Mouse (Mus musculus) hematopoietic stem cell, adult 5-6 weeks (primary cell): Measurements from ENCODE around the gene Fam155a. TPM values are rescaled to one million over a fixed set of nuclear protein-coding genes. Genes with fewer than 3 reads are reported as not detected.
A peak's percentile ranks its signal among the peaks of the same experiment; 100 is the strongest.

Experiments used
- ATAC-seq, 2 experiments: fragments of 125-278 bp in 1 of 2; replicated peaks in 1 of 2; 2 replicates each; pipeline ENCODE4 v1.8.0; 2016 to 2017; ENCODE audit warnings: inconsistent platforms in 2 of 2, mild to moderate bottlenecking in 2 of 2, moderate number of reproducible peaks in 2 of 2, low read depth in 1 of 2, moderate TSS enrichment in 1 of 2; ENCODE audit not compliant: low FRiP score in 2 of 2, poor library complexity in 2 of 2, severe bottlenecking in 2 of 2, insufficient read depth in 1 of 2, low TSS enrichment in 1 of 2
- total RNA-seq: library from RNA; stranded (forward); fragments of 172-1452, 232-1000 nt; gene quantifications from 2 replicates; pipeline ENCODE4 v1.2.3, GENCODE M21; 2017

The Fam155a gene
- total RNA-seq, 1 experiment from 2014 or later: not detected

GRCm38 (mm10) chr8:9546919-9547557 is 223.9 kb downstream of the Fam155a start:
- ATAC-seq: no peak

- ATAC-seq: no peak
Observed at GRCm38 (mm10) chr8:9546429-9546828, 224.5 kb downstream of the Fam155a start.

GRCm38 (mm10) chr8:9545665-9546064 is 225.3 kb downstream of the Fam155a start:
- ATAC-seq: no peak

GRCm38 (mm10) chr8:9535730-9536372 is 235.1 kb downstream of the Fam155a start:
- ATAC-seq: no peak

- ATAC-seq: no peak
Observed at GRCm38 (mm10) chr8:9526515-9526914, 244.4 kb downstream of the Fam155a start.

GRCm38 (mm10) chr8:9521577-9521976 is 249.4 kb downstream of the Fam155a start:
- no peak for ATAC-seq

GRCm38 (mm10) chr8:9500751-9501150 is 270.2 kb downstream of the Fam155a start:
- no peak for ATAC-seq

- ATAC-seq: no peak
Observed at GRCm38 (mm10) chr8:9494225-9494598, 276.7 kb downstream of the Fam155a start.

- ATAC-seq: no peak
Observed at GRCm38 (mm10) chr8:9493557-9494224, 277.3 kb downstream of the Fam155a start.

- no peak for ATAC-seq
Observed at GRCm38 (mm10) chr8:9482565-9482964, 288.4 kb downstream of the Fam155a start.

GRCm38 (mm10) chr8:9471290-9471689 is 299.7 kb downstream of the Fam155a start:
- no peak for ATAC-seq

GRCm38 (mm10) chr8:9470114-9470513 is 300.8 kb downstream of the Fam155a start:
- no peak for ATAC-seq

GRCm38 (mm10) chr8:9461111-9461510 is 309.9 kb downstream of the Fam155a start:
- no peak for ATAC-seq

- no peak for ATAC-seq
Observed at GRCm38 (mm10) chr8:9460707-9461106, 310.3 kb downstream of the Fam155a start.

- ATAC-seq: no peak
Observed at GRCm38 (mm10) chr8:9458614-9459013, 312.3 kb downstream of the Fam155a start.

GRCm38 (mm10) chr8:9455138-9455537 is 315.8 kb downstream of the Fam155a start:
- peak; percentile 66 to 74 for ATAC-seq

GRCm38 (mm10) chr8:9453742-9454141 is 317.2 kb downstream of the Fam155a start:
- no peak for ATAC-seq

GRCm38 (mm10) chr8:9451543-9451942 is 319.4 kb downstream of the Fam155a start:
- no peak for ATAC-seq
